Mouse (Mus musculus): ENCODE measurements at regions not wholly inside any gene's neighbourhood (a gene's known extent, or its start where the extent isn't known, plus 50 kb on each side); places are given as distances from the start of the nearest gene placed in this dataset.

DNA sequence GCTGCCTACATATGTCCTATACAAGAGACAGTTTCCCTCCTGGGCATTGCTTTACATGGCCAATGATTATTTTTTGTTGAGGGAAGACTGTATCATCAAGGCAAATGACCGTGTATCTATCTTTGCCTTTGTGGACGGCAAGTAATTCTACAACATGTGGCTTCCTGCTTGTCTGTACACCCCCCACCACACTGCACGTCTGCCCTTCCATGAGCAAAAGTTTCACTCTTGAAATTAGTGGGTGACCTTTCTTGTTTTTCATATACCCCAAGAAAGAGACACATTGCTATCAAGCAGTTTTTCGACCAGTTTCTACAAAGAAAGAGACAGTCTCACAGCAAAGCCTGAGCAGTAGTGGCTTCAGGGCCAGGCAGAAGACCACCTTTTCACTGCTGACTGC is 180.5 kb upstream of the Prdm1 start:
- no peak overlapping the region for H3K4me3 ChIP-seq (ENCODE audit: low read depth, low read length)
- no peaks in the 10 kb centered on the region for H3K9me3 ChIP-seq (ENCODE audit: control insufficient read depth, low read length)
- WGBS: 90% methylated on average over 4 of the region's 4 CpGs
- no peak overlapping the region for H3K27ac ChIP-seq (ENCODE audit: low read depth, low read length)
- no peak overlapping the region for H3K9ac ChIP-seq (replicated peaks; ENCODE audit: low read depth, low read length)
- no peaks in the 10 kb centered on the region for H3K36me3 ChIP-seq (ENCODE audit: control insufficient read depth, insufficient read depth, low read length)
- no peaks in the 10 kb centered on the region for H3K4me1 ChIP-seq (ENCODE audit: control insufficient read depth, insufficient read depth, low read length)
- H3K27me3 ChIP-seq (ENCODE audit: control insufficient read depth, insufficient read depth, low read length): no peaks in the 10 kb centered on the region
- no peak for ATAC-seq (ENCODE audit: low read depth)
- no peak overlapping the region for H3K4me2 ChIP-seq (ENCODE audit: low read depth, low read length)

DNA sequence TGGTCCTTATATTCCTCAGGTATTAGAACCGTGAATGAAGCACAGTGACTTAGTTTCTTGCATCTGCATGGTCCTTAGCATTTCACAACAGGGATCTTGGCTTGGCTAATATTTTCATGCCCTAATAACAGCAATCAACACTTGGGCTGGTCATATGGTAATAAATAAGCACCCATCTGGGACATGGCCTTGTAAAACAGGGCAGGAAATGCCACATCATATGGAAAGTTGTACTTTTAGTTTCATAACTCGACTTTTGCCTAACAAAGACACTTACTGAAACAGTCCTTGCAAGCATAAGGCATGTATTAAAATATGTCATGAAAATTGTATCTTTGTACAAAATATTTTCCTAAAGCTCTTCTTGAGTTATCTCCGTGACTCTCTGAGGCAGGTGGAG is 175.8 kb upstream of the Prdm1 start:
- no peak overlapping the region for H3K9ac ChIP-seq (replicated peaks; ENCODE audit: low read depth, low read length)
- no peaks in the 10 kb centered on the region for H3K27me3 ChIP-seq (ENCODE audit: control insufficient read depth, insufficient read depth, low read length)
- H3K36me3 ChIP-seq (ENCODE audit: control insufficient read depth, insufficient read depth, low read length): no peaks in the 10 kb centered on the region
- H3K9me3 ChIP-seq (ENCODE audit: control insufficient read depth, low read length): no peaks in the 10 kb centered on the region
- no peaks in the 10 kb centered on the region for H3K4me1 ChIP-seq (ENCODE audit: control insufficient read depth, insufficient read depth, low read length)
- 90% methylated on average over 3 of the region's 3 CpGs for WGBS
- H3K4me2 ChIP-seq (ENCODE audit: low read depth, low read length): no peak overlapping the region
- H3K4me3 ChIP-seq (ENCODE audit: low read depth, low read length): no peak overlapping the region
- H3K27ac ChIP-seq (ENCODE audit: low read depth, low read length): no peak overlapping the region
- no peak for ATAC-seq (ENCODE audit: low read depth)

DNA sequence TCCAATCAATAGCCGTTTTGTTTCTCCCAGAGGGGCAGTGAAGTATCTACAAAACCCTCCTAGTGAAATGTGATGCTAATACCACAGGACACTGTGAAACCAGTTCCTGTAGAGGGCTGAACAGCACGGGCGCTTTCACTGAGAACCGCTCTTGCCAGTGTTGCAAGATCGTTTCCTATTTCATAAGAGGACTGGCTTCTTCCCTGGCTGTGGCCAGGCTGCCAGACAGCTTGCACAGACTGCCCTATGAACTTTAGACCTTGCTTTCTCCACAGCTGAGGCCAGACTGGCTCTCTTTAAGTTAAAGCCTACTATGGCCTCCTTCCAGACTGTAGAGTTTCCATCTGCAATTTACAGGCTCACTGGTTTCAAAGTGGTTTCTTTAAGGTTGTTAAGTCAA is 173.8 kb upstream of the Prdm1 start:
- no peaks in the 10 kb centered on the region for H3K9me3 ChIP-seq (ENCODE audit: control insufficient read depth, low read length)
- H3K27me3 ChIP-seq (ENCODE audit: control insufficient read depth, insufficient read depth, low read length): no peaks in the 10 kb centered on the region
- WGBS: 88% methylated on average over 5 of the region's 5 CpGs
- no peak overlapping the region for H3K9ac ChIP-seq (replicated peaks; ENCODE audit: low read depth, low read length)
- H3K4me3 ChIP-seq (ENCODE audit: low read depth, low read length): no peak overlapping the region
- H3K4me2 ChIP-seq (ENCODE audit: low read depth, low read length): no peak overlapping the region
- no peak for ATAC-seq (ENCODE audit: low read depth)
- H3K27ac ChIP-seq (ENCODE audit: low read depth, low read length): no peak overlapping the region
- H3K36me3 ChIP-seq (ENCODE audit: control insufficient read depth, insufficient read depth, low read length): no peaks in the 10 kb centered on the region
- H3K4me1 ChIP-seq (ENCODE audit: control insufficient read depth, insufficient read depth, low read length): no peaks in the 10 kb centered on the region

DNA sequence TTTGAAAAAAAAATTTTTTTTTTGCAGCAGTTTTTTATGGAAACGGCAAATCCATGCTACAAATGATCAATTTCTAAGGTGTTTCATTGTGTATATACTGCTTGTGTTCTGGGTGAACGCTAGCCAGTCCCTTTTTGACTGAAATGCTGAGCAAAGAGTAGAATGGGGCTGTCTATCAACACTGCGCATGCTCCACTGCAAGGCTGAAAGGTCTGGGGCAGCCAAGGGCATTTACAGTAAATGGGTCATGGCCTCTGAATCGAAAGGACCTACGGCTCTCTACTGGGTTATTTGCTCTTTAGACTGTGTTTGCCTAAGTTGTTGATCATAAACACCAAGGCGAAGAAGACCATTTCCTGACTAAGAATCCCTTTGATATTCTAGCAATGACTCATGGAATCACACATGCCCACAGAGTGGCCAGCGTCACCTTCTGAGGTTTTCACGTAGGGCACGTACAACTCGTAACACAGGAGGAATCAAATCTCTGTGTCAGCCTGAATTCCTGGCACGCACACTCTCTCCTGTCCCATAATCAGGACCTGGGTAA is 171.8 kb upstream of the Prdm1 start:
- 89% methylated on average over 11 of the region's 11 CpGs for WGBS
- H3K4me2 ChIP-seq (ENCODE audit: low read depth, low read length): no peak overlapping the region
- no peaks in the 10 kb centered on the region for H3K27me3 ChIP-seq (ENCODE audit: control insufficient read depth, insufficient read depth, low read length)
- no peak overlapping the region for H3K4me3 ChIP-seq (ENCODE audit: low read depth, low read length)
- no peak overlapping the region for H3K27ac ChIP-seq (ENCODE audit: low read depth, low read length)
- H3K9ac ChIP-seq (replicated peaks; ENCODE audit: low read depth, low read length): no peak overlapping the region
- H3K36me3 ChIP-seq (ENCODE audit: control insufficient read depth, insufficient read depth, low read length): no peaks in the 10 kb centered on the region
- H3K4me1 ChIP-seq (ENCODE audit: control insufficient read depth, insufficient read depth, low read length): no peaks in the 10 kb centered on the region
- H3K9me3 ChIP-seq (ENCODE audit: control insufficient read depth, low read length): no peaks in the 10 kb centered on the region
- no peak for ATAC-seq (ENCODE audit: low read depth)

DNA sequence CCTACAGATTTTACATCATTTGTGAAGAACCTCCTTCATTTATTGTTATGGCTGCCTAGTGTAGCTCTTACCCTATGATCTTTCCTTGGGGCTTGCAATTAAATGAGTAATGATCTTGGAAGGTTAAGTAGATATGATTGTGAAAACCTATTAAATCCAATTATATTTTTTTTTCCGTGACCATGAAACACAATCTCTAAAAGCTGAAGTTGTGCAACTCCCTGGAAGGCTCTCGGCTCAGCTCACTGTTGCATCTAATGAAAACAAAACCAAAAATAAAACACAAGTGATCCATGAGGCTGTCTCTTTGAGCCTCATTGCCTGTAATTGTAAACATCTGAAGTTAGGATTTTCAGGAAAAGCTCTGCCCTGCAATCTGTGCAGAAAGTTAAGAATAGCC is 169.7 kb upstream of the Prdm1 start:
- Histone ChIP-seq H3K4me3 (ENCODE audit: low read depth, low read length) (no peak overlapping the region), H3K9ac (replicated peaks; ENCODE audit: low read depth, low read length) (no peak overlapping the region), H3K9me3 (ENCODE audit: control insufficient read depth, low read length) (no peaks in the 10 kb centered on the region), H3K4me1 (ENCODE audit: control insufficient read depth, insufficient read depth, low read length) (no peaks in the 10 kb centered on the region), H3K36me3 (ENCODE audit: control insufficient read depth, insufficient read depth, low read length) (no peaks in the 10 kb centered on the region), H3K4me2 (ENCODE audit: low read depth, low read length) (no peak overlapping the region), H3K27ac (ENCODE audit: low read depth, low read length) (no peak overlapping the region), H3K27me3 (ENCODE audit: control insufficient read depth, insufficient read depth, low read length) (no peaks in the 10 kb centered on the region)
- no peak for ATAC-seq (ENCODE audit: low read depth)
- 90% methylated on average over 2 of the region's 2 CpGs for WGBS

DNA sequence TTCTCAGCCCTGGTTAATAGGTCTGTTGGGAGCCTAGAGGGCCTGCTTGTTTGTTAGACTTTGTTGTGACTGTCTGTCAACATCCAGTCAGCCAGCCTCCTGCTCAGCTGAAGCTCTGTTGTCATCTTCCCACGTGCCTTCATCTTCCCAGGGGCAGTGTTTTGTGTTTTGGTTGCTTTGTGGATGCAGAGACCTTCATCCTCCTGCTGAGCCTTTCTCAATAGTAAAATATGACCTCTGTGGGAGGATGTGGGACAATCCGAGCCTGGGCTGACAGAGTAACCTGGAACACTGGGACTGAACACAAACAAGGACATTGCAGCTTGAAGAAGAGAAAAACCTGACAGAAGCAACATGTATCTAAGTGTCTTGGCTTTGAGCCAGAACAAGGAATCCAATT is 168.7 kb upstream of the Prdm1 start:
- Histone ChIP-seq H3K4me2 (ENCODE audit: low read depth, low read length) (no peak overlapping the region), H3K36me3 (ENCODE audit: control insufficient read depth, insufficient read depth, low read length) (no peaks in the 10 kb centered on the region), H3K9ac (replicated peaks; ENCODE audit: low read depth, low read length) (no peak overlapping the region), H3K4me1 (ENCODE audit: control insufficient read depth, insufficient read depth, low read length) (no peaks in the 10 kb centered on the region), H3K27ac (ENCODE audit: low read depth, low read length) (no peak overlapping the region), H3K4me3 (ENCODE audit: low read depth, low read length) (no peak overlapping the region), H3K27me3 (ENCODE audit: control insufficient read depth, insufficient read depth, low read length) (no peaks in the 10 kb centered on the region), H3K9me3 (ENCODE audit: control insufficient read depth, low read length) (no peaks in the 10 kb centered on the region)
- no peak for ATAC-seq (ENCODE audit: low read depth)
- WGBS: 26% methylated on average over 2 of the region's 2 CpGs

DNA sequence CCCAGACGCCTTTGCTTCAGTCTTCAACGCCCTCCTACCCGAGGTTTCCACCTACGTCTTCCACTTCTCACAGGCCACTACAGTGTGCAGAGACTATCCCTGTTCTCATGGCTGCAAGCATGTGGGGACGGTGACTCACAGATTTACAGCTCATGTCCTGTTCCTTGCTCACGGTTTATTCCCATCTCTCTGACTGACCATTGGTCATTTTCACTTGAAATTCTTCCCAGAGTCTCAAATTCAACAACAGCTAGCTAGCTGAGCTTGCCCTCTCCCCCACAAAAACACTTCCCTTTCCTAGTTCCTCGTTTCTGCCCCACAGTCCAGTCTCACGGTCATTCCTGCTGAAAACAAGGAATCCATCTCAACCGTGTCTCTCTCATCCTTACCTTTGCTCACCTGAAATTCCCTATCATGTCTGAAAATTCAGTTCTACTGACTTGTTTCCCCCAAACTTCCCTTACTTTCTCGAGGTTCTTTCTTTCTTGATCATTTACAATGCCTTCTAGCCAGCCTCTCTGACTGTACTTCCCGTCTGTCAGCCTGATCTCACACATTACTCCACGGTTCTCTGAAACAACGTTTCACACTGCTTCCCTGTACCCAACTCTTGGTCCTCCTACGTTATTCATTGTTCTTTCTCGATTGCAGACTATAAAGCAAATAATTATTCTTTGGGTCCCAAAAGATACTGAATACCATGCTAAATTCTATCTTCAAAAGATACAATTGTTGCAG is 163.5 kb upstream of the Prdm1 start:
- Histone ChIP-seq H3K4me3 (ENCODE audit: low read depth, low read length) (no peak overlapping the region), H3K4me2 (ENCODE audit: low read depth, low read length) (no peak overlapping the region), H3K36me3 (ENCODE audit: control insufficient read depth, insufficient read depth, low read length) (no peaks in the 10 kb centered on the region), H3K4me1 (ENCODE audit: control insufficient read depth, insufficient read depth, low read length) (no peaks in the 10 kb centered on the region), H3K27me3 (ENCODE audit: control insufficient read depth, insufficient read depth, low read length) (no peaks in the 10 kb centered on the region), H3K9ac (replicated peaks; ENCODE audit: low read depth, low read length) (no peak overlapping the region), H3K9me3 (ENCODE audit: control insufficient read depth, low read length) (no peaks in the 10 kb centered on the region), H3K27ac (ENCODE audit: low read depth, low read length) (no peak overlapping the region)
- 83% methylated on average over 15 of the region's 15 CpGs for WGBS
- ATAC-seq (ENCODE audit: low read depth): no peak

DNA sequence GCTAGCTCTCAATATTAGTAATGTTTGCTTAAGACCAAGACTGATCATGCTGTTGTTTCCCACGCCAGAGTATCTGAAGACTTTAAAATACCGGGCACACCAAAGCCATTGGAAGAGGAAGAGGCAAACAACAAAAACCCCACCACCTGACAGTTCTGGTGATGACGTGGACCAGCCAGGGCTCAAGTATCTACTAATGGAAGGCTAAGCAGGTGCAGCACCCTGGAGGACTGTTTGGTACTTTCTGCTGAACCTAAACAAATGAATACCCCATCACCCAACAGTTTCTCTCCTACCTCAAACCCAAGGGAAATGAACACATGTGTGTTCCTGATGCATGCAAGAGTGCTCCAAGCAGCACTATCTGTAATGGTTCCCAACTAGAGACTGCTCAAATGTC is 160.3 kb upstream of the Prdm1 start:
- 91% methylated on average over 3 of the region's 3 CpGs for WGBS

DNA sequence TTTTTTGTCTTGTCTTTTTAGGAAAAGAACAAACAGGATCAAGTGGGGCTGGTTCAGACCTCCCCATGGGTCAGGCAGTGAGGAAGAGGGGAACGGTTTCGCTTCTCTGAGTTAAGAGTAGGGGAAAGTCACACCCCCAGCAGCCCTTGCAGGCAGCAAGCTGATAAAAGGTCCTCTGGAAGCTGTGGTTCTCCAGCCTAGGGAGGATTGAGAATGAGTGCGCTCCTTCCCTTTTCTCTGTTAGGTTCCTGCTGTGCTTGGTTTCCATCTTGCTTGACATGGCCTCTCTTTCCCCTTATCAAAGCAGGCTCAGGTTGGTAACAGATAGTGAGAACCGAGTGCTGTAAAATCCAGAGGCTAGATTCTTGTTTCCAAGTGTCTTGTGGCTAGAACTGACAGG is 157.8 kb upstream of the Prdm1 start:
- Histone ChIP-seq H3K9ac (replicated peaks; ENCODE audit: low read depth, low read length) (no peak overlapping the region), H3K4me2 (ENCODE audit: low read depth, low read length) (no peak overlapping the region), H3K4me1 (ENCODE audit: control insufficient read depth, insufficient read depth, low read length) (no peaks in the 10 kb centered on the region), H3K27me3 (ENCODE audit: control insufficient read depth, insufficient read depth, low read length) (no peaks in the 10 kb centered on the region), H3K4me3 (ENCODE audit: low read depth, low read length) (no peak overlapping the region), H3K36me3 (ENCODE audit: control insufficient read depth, insufficient read depth, low read length) (no peaks in the 10 kb centered on the region), H3K9me3 (ENCODE audit: control insufficient read depth, low read length) (no peaks in the 10 kb centered on the region), H3K27ac (ENCODE audit: low read depth, low read length) (no peak overlapping the region)
- no peak for ATAC-seq (ENCODE audit: low read depth)
- WGBS: 93% methylated on average over 4 of the region's 4 CpGs

More for the DNA sequence above, 160.3 kb upstream of the Prdm1 start:
- H3K36me3 ChIP-seq (ENCODE audit: control insufficient read depth, insufficient read depth, low read length): no peaks in the 10 kb centered on the region
- H3K9ac ChIP-seq (replicated peaks; ENCODE audit: low read depth, low read length): no peak overlapping the region
- H3K4me1 ChIP-seq (ENCODE audit: control insufficient read depth, insufficient read depth, low read length): no peaks in the 10 kb centered on the region
- H3K4me3 ChIP-seq (ENCODE audit: low read depth, low read length): no peak overlapping the region
- no peak overlapping the region for H3K4me2 ChIP-seq (ENCODE audit: low read depth, low read length)
- ATAC-seq (ENCODE audit: low read depth): no peak
- H3K27me3 ChIP-seq (ENCODE audit: control insufficient read depth, insufficient read depth, low read length): no peaks in the 10 kb centered on the region
- H3K27ac ChIP-seq (ENCODE audit: low read depth, low read length): no peak overlapping the region
- H3K9me3 ChIP-seq (ENCODE audit: control insufficient read depth, low read length): no peaks in the 10 kb centered on the region

All from neural tube, embryonic 14.5 days (tissue).